ENCODE assay signal across 9 mouse cellular contexts in genomic region chr19:4045966-4046865, GRCm38 (mm10). TPM values are rescaled to one million over a fixed set of nuclear protein-coding genes. Genes with fewer than 3 reads are reported as not detected.
A peak's percentile ranks its signal among the peaks of the same experiment; 100 is the strongest.
DNase-seq lines count a peak whose midpoint lies in the region; ATAC-seq and TF ChIP-seq lines count a peak whose summit lies in the region.
"Had no signal": no experiment of that assay in that cellular context is flagged by ENCODE, and none has a peak within 500 bp of the region (broad histone marks: within the 10 kb centered on the region; RNA-seq: fewer than 3 reads in every experiment).

TSS of gene Gstp2 (minus strand) at chr19:4046023.

- in situ Hi-C loops in ES-E14 (cut with MboI; ENCODE audit: low sequenced_read_pairs in 2 of 2, unreplicated experiment in 2 of 2), result no loop called here

- TF ChIP-seq CTCF in bone marrow, adult 2 months (IDR thresholded peaks at IDR 0.05; ENCODE audit: control insufficient read depth, insufficient read depth, low read length), result no peak

- H3K9ac ChIP-seq in ES-E14 (ENCODE audit: insufficient read depth, low read depth, low read length, poor library complexity, severe bottlenecking), result peak within 1 kb of the TSS; percentile 50
- H3K9ac ChIP-seq: midbrain, embryonic 12.5 days had no signal

- H3K9me3 ChIP-seq in ES-E14 (ENCODE audit: control insufficient read depth, insufficient read depth, low read depth, low read length), result no peaks in the 10 kb centered on the region
- H3K9me3 ChIP-seq: midbrain, embryonic 12.5 days had no signal

- no peaks in the 10 kb centered on the region; the same call in 1 of the 2 replicates for H3K36me3 ChIP-seq in ES-E14 (ENCODE audit: control insufficient read depth, insufficient read depth, low read length, poor library complexity, severe bottlenecking)
- H3K36me3 ChIP-seq: midbrain, embryonic 12.5 days had no signal

- peak within 1 kb of the TSS; percentile 97 for H3K27ac ChIP-seq in ES-E14 (ENCODE audit: insufficient read depth, low read depth, low read length, poor library complexity, severe bottlenecking)
- peak within 1 kb of the TSS; percentile 81 for H3K27ac ChIP-seq in bone marrow, adult 2 months (ENCODE audit: control insufficient read depth, insufficient read depth, low read depth, low read length, poor library complexity)
- H3K27ac ChIP-seq: midbrain, embryonic 12.5 days had no signal

- peaks cover 4 to 11% of the 10 kb centered on the region in 2 experiments; a peak in 3 of 4 replicates for H3K4me1 ChIP-seq in ES-E14 (ENCODE audit: control insufficient read depth in 2 of 2, insufficient read depth in 2 of 2, low read length in 2 of 2, poor library complexity in 1 of 2)
- peaks cover 2% of the 10 kb centered on the region; the same call in 1 of the 2 replicates for H3K4me1 ChIP-seq in bone marrow, adult 2 months (ENCODE audit: control insufficient read depth, insufficient read depth, low read length)
- H3K4me1 ChIP-seq: midbrain, embryonic 12.5 days had no signal

- H3K4me3 ChIP-seq in ES-E14 (ENCODE audit: insufficient read depth in 1 of 2, low read depth in 1 of 2, low read length in 2 of 2, poor library complexity in 1 of 2, severe bottlenecking in 1 of 2), result peak within 1 kb of the TSS; percentile 30 to 42
- H3K4me3 ChIP-seq in bone marrow, adult 2 months (replicated peaks; ENCODE audit: control insufficient read depth, low read depth, low read length), result no peak within 1 kb of the TSS
- H3K4me3 ChIP-seq: midbrain, embryonic 12.5 days had no signal

- 48% methylated on average over 16 of the region's 16 CpGs for WGBS in bone marrow, adult 2 months

- DNase-seq in ES-E14 (ENCODE audit: low read depth, low spot score), result peak; percentile 75
- peak; percentile 74 to 81 for DNase-seq in heart, postnatal 14 days
- peak; percentile 79 to 91 for DNase-seq in layer of hippocampus, adult 18-20 months (ENCODE audit: low spot score in 2 of 2)
- peak; percentile 89 to 94 for DNase-seq in lung, adult 18-20 months
- peak; percentile 74 for DNase-seq in retina, postnatal 1 day
- DNase-seq in thymus, postnatal 0 days (ENCODE audit: low spot score), result no peak

- intact Hi-C loops in heart, postnatal 14 days (cut with DNase I), result no loop called here

- ATAC-seq in erythroid progenitor cell, adult 5-6 weeks (replicated peaks; ENCODE audit: low FRiP score, poor library complexity, severe bottlenecking), result peak; percentile 86

- no peak for TF ChIP-seq POLR2A in bone marrow, adult 2 months (IDR thresholded peaks at IDR 0.05; ENCODE audit: borderline replicate concordance, control insufficient read depth, low read depth, low read length)

TF ChIP-seq in ES-E14, 5 proteins besides CTCF, POLR2A, EP300 and RAD21:
- TF ChIP-seq ZNF384 (IDR thresholded peaks at IDR 0.05; ENCODE audit: low read depth, low read length) (peak; percentile 70), CHD2 (IDR thresholded peaks at IDR 0.05; ENCODE audit: low read depth, low read length) (no peak), HCFC1 (IDR thresholded peaks at IDR 0.05; ENCODE audit: borderline replicate concordance, insufficient read depth, low read length) (no peak), MAFK (IDR thresholded peaks at IDR 0.05; ENCODE audit: insufficient read depth, low read depth, low read length) (peak; percentile 99)

RNA-seq across cellular contexts. Expression of gene Gstp2, which starts in this region (rescaled TPM):
- 67.4 and 138 TPM in 2 replicates for total RNA-seq in ES-E14 (2012; rRNA removed)
- 21.6 TPM in 1 of 2 replicates, not detected in the other for polyA plus RNA-seq in bone marrow, adult 2 months (2011; ENCODE audit: insufficient read depth, insufficient read length, low replicate concordance, missing spikeins)
- 3.2 TPM in 1 of 2 replicates, not detected in the other for total RNA-seq in erythroid progenitor cell, adult 5-6 weeks (2015; ENCODE audit: low replicate concordance)
- 3.2 TPM in 1 of 2 replicates, not detected in the other for total RNA-seq in erythroid progenitor cell, adult 5-6 weeks (2017; ENCODE audit: low replicate concordance)
- 10 to 100 TPM; 80.8 to 90.7 TPM for total RNA-seq in heart, postnatal 14 days (2021)
- 10 to 100 TPM; 44.0 to 76.5 TPM for total RNA-seq in layer of hippocampus, adult 18-20 months (2021)
- 4.5 and 6.1 TPM in 2 replicates for polyA plus RNA-seq in thymus, postnatal 0 days (2015; fragmentation: Nextera tagmentation; extraction: Ambion mirVana)

Comparison
In these comparisons a context has a peak if more than half of its experiments do, and no peak if none do; other contexts are left out.
1. RNA of gene Gstp2 (total RNA-seq): 80.8 to 90.7 TPM in heart, postnatal 14 days, 44.0 to 76.5 TPM in layer of hippocampus, adult 18-20 months and 67.4 to 138 TPM in ES-E14; 3.2 TPM in erythroid progenitor cell, adult 5-6 weeks; every median in the first group is over 10 times any median in the second.